Mouse (Mus musculus) limb, embryonic 14.5 days (tissue): ENCODE results near the gene Hspa12a. TPM values are rescaled to one million over a fixed set of nuclear protein-coding genes. Genes with fewer than 3 reads are reported as not detected.

Experiments
- ATAC-seq: fragments of 200-750 bp; cut with Nextera tagmentation; 2 replicates; pipeline ENCODE4 v1.8.0; 2017; ENCODE audit warnings: low read depth, moderate number of reproducible peaks, moderate TSS enrichment; ENCODE audit not compliant: low FRiP score
- DNase-seq: peaks from one replicate; pipeline ENCODE4 v3.0.0-alpha.2; 2015; ENCODE audit warnings: low spot score
- H3K27ac ChIP-seq: fragments of 300-500 bp; sonication (generic); replicated peaks from 2 replicates; pipeline ENCODE4 v1.5.1; 2014; ENCODE audit warnings: low read depth, mild to moderate bottlenecking, low read length, moderate library complexity, mixed read lengths
- H3K27me3 ChIP-seq: fragments of 300-500 bp; sonication (generic); 2 replicates; pipeline ENCODE4 v1.6.1; 2014; ENCODE audit warnings: low read length, mixed read lengths; ENCODE audit not compliant: control insufficient read depth, insufficient read depth
- H3K36me3 ChIP-seq: fragments of 300-500 bp; sonication (generic); 2 replicates; pipeline ENCODE4 v1.6.1; 2014; ENCODE audit warnings: mild to moderate bottlenecking, low read length, moderate library complexity, mixed read lengths; ENCODE audit not compliant: control insufficient read depth, insufficient read depth
- H3K4me1 ChIP-seq: fragments of 300-500 bp; sonication (generic); 2 replicates; pipeline ENCODE4 v1.6.1; 2014; ENCODE audit warnings: antibody characterized with exemption, low read length, mixed read lengths; ENCODE audit not compliant: control insufficient read depth, insufficient read depth
- H3K4me2 ChIP-seq: fragments of 300-500 bp; sonication (generic); replicated peaks from 2 replicates; pipeline ENCODE4 v1.6.1; 2014; ENCODE audit warnings: low read depth, mild to moderate bottlenecking, low read length, moderate library complexity; ENCODE audit not compliant: severe bottlenecking
- H3K4me3 ChIP-seq: fragments of 300-500 bp; sonication (generic); replicated peaks from 2 replicates; pipeline ENCODE4 v1.5.1; 2014; ENCODE audit warnings: low read length
- H3K9ac ChIP-seq: fragments of 300-500 bp; sonication (generic); 2 replicates; pipeline ENCODE4 v1.6.1; 2014; ENCODE audit warnings: mild to moderate bottlenecking, low read depth, low read length, moderate library complexity; ENCODE audit not compliant: severe bottlenecking
- H3K9me3 ChIP-seq: fragments of 300-500 bp; sonication (generic); 2 replicates; pipeline ENCODE4 v1.6.1; 2016; ENCODE audit warnings: low read length; ENCODE audit not compliant: control insufficient read depth
- POLR2A ChIP-seq: fragments of 200-500 bp; IDR thresholded peaks from 2 replicates; pipeline ENCODE4 v1.8.0; 2012; ENCODE audit warnings: inconsistent platforms, mild to moderate bottlenecking, moderate library complexity, borderline replicate concordance; ENCODE audit not compliant: insufficient read depth, insufficient read length; ENCODE audit errors: extremely low read depth
- WGBS: fragments of 180-500 bp; shearing (Covaris S2); extraction: QIAGEN DNeasy Blood & Tissue Kit; methylation state at CpG from one replicate; pipeline ENCODE4 v1.1.7; 2014; 5-methylcytosine and 5-hydroxymethylcytosine counted together
- polyA plus RNA-seq, 2 experiments: library from polyadenylated mRNA; depleted of rRNA in 1 of 2; stranded (reverse) in 1 of 2; unstranded in 1 of 2; fragments of >200 nt; fragmentation: Nextera tagmentation in 1 of 2; extraction: Ambion mirVana in 1 of 2; gene quantifications; 2 replicates each; pipeline versions ENCODE4 v1.2.1 to v1.2.3; 2012 to 2014

Gene Hspa12a
- polyA plus RNA-seq, 2 experiments: 2.4 to 6.1 TPM

DNA sequence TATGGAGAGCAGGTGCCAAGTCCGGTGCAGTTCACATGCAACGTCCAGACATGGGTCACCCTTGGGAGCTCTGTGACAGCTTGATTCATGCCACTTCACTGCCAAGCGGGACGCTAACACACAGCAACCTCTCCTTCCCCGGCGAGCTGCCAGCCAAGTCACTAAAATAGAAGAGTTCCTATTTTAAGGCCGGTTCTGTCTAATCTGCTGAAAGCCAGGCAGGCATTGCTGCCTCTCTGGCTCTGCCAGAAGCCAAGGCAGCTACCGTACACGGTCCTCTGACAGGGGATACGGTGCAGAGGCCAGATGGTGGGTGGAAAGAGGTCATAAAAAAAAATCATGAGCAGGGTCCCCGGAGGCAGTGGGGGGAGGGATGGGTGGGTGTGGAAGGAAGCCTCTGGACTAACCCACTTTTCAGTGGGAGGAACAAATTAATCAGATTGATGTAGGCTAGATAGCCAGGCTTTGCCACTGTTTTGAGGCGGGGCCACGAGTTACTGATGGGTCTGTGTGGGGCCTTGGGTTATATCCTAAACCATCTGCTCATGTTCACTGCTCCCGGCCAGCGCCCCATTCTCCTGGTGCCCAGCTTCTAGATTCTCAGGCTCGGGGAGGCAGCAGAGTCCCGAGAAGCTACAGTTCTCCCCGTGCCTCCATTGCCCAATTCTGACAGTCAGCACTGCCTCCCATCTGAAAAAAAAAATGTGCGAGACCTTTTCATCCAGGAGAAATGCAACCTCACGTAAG, 120.8 kb downstream of the Hspa12a start:
- Histone ChIP-seq H3K27ac (no peak overlapping the region), H3K9ac (no peak overlapping the region), H3K4me3 (no peak overlapping the region), H3K27me3 (no peaks in the 10 kb centered on the region), H3K4me2 (no peak overlapping the region), H3K4me1 (peaks cover 2% of the 10 kb centered on the region; the same call in 1 of the 2 replicates), H3K9me3 (no peaks in the 10 kb centered on the region), H3K36me3 (no peaks in the 10 kb centered on the region)
- WGBS: 62% methylated on average over 20 of the region's 20 CpGs
- TF ChIP-seq POLR2A: no peak
- no peak for DNase-seq
- ATAC-seq: no peak

DNA sequence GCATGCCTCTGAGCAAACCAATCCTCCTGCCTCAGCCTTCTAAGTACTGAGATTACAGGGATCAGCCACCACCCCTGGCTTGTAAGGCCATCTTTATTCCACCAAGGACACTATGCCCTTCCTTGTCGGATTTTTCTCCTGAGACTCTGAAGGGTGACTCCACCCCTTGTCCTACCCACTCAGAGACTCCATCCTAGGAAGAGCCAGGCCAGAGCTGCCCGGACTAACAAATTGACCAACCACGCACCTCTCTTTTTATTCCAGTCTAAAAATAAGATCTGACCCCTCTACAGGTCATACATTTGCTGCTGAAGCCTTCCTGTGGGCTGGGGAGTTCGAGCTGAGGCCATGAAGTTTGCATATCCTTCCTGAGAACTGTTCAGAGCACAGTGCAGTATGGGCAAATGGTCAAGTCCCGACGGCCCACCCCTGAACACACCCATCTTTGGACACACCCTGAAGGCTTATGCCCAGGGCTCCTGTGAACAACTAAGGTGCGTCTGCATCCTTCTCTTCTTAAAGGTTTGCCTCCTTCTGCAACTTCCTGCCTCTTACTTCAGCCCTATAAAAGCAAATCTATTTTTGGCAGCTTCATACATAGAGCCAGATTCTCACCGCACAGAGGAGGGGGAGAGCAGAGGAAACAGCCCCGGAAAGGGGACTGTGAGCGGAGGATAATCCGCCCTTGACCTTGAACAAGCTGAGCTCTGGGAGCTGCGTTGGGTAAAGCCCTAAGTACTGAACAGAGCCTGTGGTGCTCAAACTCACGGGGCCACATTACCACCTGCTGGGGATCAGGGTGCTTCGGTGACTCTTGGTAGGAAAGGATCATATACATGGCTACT, 124.7 kb downstream of the Hspa12a start:
- no peaks in the 10 kb centered on the region for H3K9me3 ChIP-seq
- H3K4me2 ChIP-seq: no peak overlapping the region
- H3K4me3 ChIP-seq: no peak overlapping the region
- H3K27me3 ChIP-seq: no peaks in the 10 kb centered on the region
- H3K27ac ChIP-seq: no peak overlapping the region
- whole genome bisulfite sequencing: 72% methylated on average over 14 of the region's 14 CpGs
- TF ChIP-seq POLR2A: no peak
- H3K4me1 ChIP-seq: peaks cover 8% of the 10 kb centered on the region; the same call in 1 of the 2 replicates
- no peaks in the 10 kb centered on the region for H3K36me3 ChIP-seq
- DNase-seq (no peak), ATAC-seq (no peak)
- no peak overlapping the region for H3K9ac ChIP-seq

DNA sequence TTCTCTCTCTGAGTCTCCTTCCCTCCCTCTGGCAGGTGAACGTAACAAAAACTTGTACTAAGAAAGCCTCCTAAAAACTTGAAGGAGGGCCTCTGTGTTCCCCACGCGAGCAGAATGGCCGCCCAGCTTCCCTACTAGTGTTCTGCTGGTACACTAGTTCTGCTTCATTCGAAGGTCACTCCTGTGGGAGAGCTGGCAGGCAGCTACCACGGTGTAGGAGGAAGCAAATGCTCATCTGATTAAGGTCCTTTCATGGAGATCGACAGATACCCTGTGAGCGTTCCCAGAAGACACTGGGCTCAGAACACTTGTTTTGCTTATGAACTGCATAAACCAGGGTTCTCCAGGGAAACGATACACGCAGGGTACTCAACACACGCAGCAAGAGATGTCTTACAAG, 126.1 kb downstream of the Hspa12a start:
- TF ChIP-seq POLR2A: no peak
- Histone ChIP-seq H3K4me2 (no peak overlapping the region), H3K36me3 (no peaks in the 10 kb centered on the region), H3K9me3 (no peaks in the 10 kb centered on the region), H3K27me3 (no peaks in the 10 kb centered on the region), H3K4me3 (no peak overlapping the region), H3K9ac (no peak overlapping the region), H3K4me1 (peaks cover 8% of the 10 kb centered on the region; the same call in 1 of the 2 replicates), H3K27ac (no peak overlapping the region)
- WGBS: 89% methylated on average over 11 of the region's 11 CpGs
- DNase-seq (no peak), ATAC-seq (no peak)

DNA sequence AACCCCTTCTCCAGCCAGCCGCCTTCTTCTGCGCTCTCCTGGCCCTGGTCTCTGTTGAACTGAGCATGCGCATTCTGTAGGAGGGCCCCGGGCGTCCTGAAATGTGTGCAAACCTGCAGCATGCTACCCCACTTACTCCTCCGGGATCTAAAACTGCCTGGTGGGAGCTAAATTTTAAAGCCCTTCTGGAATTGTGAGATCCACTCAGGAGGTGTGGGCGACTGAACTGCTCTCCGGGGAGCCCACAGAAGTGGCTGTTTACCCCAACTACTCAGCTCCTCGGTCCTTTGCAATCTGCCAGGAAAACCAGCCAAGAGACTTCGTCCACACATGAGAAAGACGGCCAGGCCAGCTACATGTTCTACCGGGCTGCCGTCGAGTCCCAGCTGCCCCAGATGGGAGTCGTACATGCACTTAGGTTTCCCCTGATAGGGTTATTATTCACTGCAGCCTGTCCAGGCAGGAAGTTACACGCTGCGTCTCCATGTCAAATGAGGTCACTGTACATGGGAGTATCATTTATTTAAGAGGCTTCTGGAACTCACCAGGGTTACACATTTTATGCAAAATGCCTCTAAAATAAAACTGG, 126.9 kb downstream of the Hspa12a start:
- ATAC-seq (no peak), DNase-seq (no peak)
- WGBS: 54% methylated on average over 17 of the region's 17 CpGs
- Histone ChIP-seq H3K4me3 (no peak overlapping the region), H3K27ac (no peak overlapping the region), H3K9me3 (no peaks in the 10 kb centered on the region), H3K9ac (no peak overlapping the region), H3K27me3 (no peaks in the 10 kb centered on the region), H3K4me1 (peaks cover 8% of the 10 kb centered on the region; the same call in 1 of the 2 replicates), H3K4me2 (no peak overlapping the region), H3K36me3 (no peaks in the 10 kb centered on the region)
- TF ChIP-seq POLR2A: no peak

DNA sequence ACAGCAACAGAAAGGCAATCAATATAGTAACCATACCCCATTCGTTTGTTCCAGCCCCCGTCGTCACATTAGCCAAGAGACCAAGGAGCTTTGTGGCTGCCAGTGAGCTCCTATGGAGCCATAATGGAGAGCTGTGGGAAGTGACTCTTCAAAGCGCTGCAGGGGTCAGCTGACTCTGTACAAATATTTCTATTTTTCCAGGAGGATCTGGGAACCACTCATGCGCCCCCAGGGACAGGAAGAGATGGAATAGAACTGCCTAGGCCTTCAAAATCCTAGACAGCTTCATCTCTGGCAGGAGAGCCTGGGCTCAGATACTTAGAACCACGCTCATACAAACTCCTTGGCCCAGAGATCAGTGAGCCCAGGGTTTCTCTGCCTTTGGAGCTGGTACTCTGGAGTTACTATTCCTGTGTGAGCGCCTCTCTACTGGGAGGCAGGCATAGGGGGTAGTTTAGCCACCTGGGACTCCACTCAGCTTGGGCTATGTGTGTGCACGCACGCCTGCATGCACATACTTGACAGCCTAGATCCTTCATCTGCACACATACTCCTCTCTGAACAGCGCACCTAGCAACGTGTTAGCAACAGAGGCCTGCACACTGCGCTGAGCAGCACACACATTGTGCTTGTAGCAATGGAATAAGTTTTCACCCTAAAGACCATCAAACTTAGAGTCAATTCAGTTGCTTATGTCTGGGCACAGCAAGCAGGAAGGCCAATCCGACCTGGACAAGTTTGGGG, 128.1 kb downstream of the Hspa12a start:
- Histone ChIP-seq H3K36me3 (no peaks in the 10 kb centered on the region), H3K4me3 (no peak overlapping the region), H3K4me1 (peaks cover 8% of the 10 kb centered on the region; the same call in 1 of the 2 replicates), H3K27ac (no peak overlapping the region), H3K9ac (no peak overlapping the region), H3K27me3 (no peaks in the 10 kb centered on the region), H3K9me3 (no peaks in the 10 kb centered on the region), H3K4me2 (no peak overlapping the region)
- ATAC-seq (no peak), DNase-seq (no peak)
- TF ChIP-seq POLR2A: no peak
- 82% methylated on average over 13 of the region's 13 CpGs for WGBS
